Mouse (Mus musculus): ENCODE results near the gene Cc2d2b. TPM values are rescaled to one million over a fixed set of nuclear protein-coding genes. Genes with fewer than 3 reads are reported as not detected.
A peak's percentile ranks its signal among the peaks of the same experiment; 100 is the strongest.

Gene Cc2d2b
- total RNA-seq, 2 experiments from 2014 or later = 0.39 to 1.3 TPM

DNA sequence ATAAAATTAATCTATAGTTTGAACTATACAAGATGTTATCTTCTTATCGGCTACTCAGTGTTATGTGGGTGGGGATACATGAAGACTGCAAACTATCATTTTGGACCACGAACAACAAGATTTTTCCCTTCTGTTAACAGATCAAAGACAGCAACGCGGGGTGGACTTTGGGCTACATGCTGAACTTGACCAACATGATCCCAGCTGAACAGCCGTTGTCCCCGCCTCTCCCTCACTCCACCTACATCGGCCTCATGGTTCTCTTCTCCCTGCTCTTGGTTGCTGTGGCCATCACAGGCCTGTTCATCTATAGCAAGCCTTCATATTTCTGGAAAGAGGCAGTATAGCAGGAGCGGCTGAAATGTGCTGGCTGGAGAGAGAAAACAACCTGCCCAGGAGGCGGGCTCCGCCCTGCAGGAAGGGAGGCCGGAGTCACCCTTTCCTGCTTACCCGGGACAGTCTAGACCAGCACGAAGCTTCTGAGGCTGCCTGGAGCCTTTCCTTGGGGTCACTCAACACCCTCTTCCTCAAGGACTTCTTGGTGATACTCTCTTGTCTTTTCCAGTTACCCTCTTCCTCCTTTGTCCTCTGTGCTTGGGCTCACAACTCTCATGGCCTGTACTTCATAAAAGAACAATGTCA is 9.7 kb upstream of the Cc2d2b start:
- intact Hi-C loops (cut with DNase I) = no loop called here

DNA sequence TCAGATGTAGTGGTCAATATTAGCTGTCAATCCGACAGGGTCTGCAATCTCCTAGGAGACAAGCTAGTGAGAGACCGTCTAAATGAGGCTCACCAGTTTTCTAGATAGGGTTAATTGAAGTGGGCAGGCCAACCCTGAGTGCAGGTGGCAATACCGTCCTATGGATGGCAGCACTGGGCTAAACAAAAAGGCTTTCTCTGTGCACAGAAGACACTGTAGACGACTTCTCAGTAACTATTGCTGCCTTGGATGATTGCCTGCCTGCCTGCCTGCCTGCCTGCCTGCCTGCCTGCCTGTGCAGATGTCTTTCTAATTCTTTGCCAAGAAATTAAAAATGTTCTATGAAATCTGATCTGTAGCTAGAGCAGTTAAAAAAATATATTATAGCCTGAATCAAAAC is 1.9 kb upstream of the Cc2d2b start:
- no peak for DNase-seq (ENCODE audit: low spot score in 2 of 2)
- intact Hi-C loops (cut with DNase I) = no loop called here

More for the DNA sequence above, 9.7 kb upstream of the Cc2d2b start:
- no peak for DNase-seq (ENCODE audit: low spot score in 2 of 2)

DNA sequence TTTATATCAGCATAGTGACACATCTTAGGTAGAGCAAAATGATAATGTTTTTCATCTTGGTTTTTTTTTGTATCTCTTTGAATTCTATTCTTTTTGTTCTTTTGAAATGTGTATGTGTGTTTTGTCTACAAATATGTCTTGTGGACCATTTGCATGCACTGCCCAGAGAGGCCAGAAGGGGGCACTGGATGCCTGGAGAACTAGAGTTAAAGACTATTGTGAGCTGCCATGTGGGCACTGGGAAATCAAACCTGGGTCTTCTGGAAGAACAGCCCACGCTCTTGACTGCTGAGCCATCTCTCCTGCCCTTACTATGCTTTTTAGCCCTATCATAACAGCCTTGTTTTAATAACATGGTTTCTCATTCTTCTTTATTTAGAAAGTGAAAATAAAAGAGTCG is 5.8 kb downstream of the Cc2d2b start:
- intact Hi-C loops (cut with DNase I) = loop anchor here (10.0 kb wide), 1 partner anchor 260 kb away; no protein-coding TSS in a partner anchor
- DNase-seq (ENCODE audit: low spot score in 2 of 2) = no peak

DNA sequence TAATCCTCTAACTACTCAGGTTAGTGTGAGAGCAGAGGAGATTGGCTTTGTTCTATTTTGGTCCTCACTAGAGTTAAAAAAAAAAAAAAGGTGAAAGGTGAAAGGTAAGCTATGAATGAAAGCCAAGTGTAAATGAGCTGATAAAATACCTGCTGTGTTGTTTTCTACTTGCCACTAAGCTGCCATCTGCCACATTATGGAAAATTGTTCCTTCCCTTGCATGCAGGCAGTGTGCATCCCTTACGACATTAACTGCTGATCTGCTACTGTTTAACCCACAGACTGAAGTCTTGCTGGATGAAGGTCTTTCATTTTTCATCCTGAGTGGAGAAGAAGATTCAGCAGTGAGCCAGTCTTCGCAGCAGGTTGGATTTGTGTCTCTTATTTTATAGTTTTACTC is 11.5 kb downstream of the Cc2d2b start:
- DNase-seq (ENCODE audit: low spot score in 2 of 2) = no peak
- intact Hi-C loops (cut with DNase I) = no loop called here

DNA sequence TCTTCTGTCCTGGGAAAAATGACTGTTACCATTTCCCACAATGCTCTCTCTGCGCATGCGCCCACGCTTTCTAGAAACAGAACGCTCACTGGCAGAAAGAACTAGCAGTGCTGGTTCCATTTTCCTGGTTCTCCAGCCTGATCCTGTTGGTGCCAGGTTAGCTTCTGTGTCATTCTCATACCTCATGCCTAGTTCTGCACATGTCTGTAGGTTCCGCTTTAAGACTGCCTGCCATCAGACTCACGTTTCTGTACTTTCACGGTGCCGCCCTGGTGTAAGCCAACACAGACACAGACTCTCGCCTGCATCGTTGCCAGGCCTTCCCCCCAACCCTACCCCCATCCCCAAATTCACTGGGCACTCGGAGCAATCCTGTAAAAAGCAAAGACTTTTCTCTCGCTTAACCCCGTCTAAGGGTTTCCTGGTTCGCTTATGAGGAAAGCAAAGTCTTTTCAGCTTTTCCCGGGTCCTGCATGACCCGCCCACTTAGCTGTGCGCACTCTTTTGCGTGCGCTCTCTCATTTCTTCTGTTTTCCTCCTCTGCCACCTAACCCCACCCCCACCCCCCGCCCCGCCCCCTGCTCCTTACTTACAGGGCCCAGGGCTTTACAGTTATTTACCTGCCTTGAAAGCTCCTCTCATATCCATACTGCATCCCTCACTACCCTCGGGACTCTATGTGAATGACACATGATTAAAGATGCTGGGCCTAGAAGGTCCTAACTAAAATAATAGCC is 13.6 kb downstream of the Cc2d2b start:
- peak; percentile 47 to 55 for DNase-seq (ENCODE audit: low spot score in 2 of 2)
- intact Hi-C loops (cut with DNase I) = no loop called here

DNA sequence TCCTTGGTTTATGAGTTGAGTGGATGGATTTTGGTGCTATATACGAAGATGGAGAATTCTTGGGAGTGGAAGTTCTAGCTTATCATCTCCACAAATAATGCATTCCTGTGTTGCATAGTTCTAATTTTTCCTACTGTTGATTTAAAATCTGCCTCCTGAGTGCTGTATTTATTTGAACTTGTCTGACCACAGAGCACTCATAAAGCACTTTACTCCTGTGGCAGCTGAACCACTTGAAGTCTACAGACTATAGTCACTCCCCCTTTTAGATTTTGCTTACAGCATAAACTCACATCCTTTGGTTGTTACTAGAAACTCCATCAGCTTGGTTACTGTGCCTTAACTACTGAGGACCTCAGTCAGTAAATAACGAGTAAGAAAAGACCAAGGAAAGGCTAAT is 18.6 kb downstream of the Cc2d2b start:
- intact Hi-C loops (cut with DNase I) = no loop called here
- DNase-seq (ENCODE audit: low spot score in 2 of 2) = no peak

DNA sequence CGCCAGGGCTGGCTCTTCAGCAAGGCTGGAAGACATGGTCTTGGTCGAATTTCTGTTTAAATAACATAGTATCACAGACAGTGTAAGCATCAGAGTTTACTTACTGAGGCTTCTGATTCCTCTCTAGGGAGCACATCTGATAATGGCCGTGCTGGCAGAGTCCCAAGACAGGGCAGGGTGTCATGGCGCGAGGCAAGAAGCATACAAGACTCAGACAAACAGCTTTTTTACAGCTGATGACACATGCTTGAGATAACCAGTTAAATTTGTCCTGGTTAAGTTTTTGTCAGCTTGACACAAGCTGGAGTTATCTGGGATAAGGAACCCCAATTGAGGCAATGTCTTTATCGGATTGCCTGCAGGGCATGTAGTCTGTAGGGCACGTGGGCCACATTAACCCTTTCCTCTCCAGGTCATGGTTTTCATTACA is 20.8 kb downstream of the Cc2d2b start:
- no peak for DNase-seq (ENCODE audit: low spot score in 2 of 2)
- intact Hi-C loops (cut with DNase I) = no loop called here

DNA sequence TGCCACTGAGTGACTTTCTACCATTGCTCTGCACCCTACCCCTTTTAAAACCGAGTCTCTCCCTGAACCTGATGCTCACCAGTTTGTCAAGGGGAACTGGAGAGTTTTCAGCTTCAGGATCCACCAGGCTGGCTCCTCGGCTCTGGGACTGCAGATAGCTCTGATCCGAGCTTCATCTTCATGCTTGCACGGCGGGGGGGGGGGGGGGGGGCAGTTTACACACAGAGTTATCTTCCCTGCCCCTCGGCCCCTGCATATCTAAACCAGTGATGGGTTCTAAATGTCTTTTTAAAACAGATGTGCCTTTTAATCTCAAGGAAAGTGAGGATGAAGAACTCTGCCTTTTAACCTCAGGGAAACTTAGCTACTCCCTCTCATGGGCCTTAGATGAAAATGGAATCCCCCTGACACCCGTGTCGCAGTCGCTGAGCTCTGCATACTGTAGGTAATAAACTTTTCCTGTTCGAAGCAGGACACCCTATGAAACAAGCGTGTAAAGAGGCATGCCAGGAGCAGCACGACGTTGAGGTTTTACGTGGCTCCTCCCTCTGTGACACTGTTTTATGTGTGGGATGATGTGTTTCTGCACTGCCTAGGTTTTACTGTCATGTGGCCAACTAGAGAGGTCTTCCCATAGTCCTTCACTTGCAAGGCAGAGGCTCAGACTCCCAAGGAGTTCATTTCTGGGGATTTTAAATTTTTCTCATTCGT is 39.6 kb downstream of the Cc2d2b start:
- intact Hi-C loops (cut with DNase I) = no loop called here
- no peak for DNase-seq (ENCODE audit: low spot score in 2 of 2)

DNA sequence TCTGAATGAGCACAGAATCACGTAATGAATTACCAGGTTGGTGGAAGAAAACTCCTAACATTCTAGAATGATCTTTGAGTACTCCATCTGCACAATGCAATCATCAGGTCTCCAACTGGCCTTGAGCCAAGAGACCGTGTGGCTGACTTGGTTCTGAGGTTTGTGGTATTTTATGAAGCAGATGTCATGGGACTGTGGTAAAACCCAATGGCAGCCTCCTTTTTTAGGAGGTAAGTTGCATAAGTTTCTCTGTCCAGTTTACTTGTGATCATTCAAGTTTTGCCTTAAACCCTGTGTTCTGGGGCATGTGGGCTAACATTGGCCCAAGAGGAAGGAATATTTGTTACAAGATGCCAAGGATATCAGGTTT is 40.1 kb downstream of the Cc2d2b start:
- no peak for DNase-seq (ENCODE audit: low spot score in 2 of 2)
- intact Hi-C loops (cut with DNase I) = no loop called here

DNA sequence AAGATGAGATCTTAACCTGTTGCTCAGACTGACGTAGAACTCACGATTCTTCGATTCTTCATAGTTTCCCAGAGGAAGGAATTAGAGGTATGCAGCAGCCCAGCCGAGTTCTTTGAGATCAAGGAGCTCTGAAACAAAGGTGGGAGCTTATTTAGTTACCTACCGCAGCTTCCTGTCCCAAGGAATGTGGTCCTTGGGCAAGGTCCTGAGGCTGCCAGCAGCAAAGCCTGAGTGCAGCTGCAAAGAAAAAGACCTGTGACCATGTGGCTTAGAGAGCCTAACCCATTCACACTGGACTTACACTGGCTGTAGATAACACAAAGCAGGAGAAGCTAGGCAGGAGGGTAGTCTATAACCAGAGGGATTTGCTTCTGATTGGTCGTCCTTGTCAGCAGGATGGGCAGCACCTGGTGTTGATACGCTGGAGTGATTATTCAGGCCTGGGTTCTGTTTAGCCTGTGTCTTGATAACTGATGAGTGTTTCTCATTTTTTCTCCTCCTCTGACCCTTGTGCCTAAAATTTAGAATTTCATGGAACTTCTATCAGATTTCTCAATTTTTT is 56.7 kb downstream of the Cc2d2b start:
- DNase-seq (ENCODE audit: low spot score in 2 of 2) = no peak
- intact Hi-C loops (cut with DNase I) = no loop called here

DNA sequence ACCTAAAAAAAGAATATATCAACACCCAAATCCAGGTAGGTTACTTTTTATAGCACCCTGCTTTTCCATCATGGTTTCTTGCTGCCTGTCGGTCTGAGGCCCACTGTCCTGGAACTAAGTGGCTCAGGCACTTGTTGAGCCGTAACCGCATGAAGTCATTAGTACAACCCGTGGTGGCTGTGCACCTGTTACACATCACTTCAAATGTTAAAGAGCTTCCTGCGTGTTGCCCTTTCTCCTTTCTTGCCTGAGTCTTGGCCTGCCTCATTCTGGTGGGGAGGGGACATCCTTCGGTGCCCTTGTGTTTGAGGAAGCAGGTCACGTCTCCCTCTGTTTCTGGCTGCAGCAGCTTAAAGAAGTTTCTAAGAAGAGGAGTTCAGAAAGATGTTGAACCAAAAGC is 61.3 kb downstream of the Cc2d2b start:
- intact Hi-C loops (cut with DNase I) = no loop called here
- no peak for DNase-seq (ENCODE audit: low spot score in 2 of 2)

DNA sequence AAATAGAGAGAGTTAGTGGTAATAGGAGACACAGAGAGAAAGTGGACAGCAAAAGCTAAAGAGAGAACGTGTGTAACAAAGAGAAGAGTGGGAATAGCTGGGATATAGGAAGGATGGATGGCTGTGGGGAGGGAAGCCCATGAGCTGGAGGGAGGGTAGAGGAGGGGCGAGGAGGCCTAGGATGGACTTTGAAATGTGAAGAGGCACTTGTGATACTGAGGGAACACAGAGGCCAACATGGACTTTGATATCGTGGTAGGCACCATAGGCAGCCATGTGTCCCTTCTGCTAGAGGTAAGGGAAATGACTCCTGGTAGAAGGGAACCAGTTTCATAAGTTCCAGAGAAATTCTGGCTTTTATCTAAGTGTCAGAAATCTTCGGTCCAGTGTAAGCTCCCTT is 63.3 kb downstream of the Cc2d2b start:
- intact Hi-C loops (cut with DNase I) = no loop called here
- no peak for DNase-seq (ENCODE audit: low spot score in 2 of 2)

DNA sequence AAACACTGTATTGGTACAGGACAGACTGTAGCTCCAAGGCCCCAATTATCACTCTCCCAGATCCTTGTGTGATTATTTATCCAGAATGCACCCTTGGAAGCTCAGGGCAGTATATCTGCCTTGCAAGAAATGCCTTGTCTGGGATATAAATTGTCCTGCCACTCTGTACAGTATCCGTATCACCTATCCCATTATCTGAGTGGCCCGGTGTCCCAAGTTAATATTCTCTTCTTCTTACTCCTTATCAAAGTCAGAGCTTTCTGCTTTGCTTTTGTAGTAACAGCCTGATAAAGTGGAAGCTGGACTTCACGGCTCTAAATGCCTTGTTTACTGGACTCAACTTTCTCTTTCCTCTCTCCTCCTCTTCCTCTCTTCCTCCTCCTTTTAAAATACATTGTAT is 64.2 kb downstream of the Cc2d2b start:
- intact Hi-C loops (cut with DNase I) = no loop called here
- no peak for DNase-seq (ENCODE audit: low spot score in 2 of 2)

DNA sequence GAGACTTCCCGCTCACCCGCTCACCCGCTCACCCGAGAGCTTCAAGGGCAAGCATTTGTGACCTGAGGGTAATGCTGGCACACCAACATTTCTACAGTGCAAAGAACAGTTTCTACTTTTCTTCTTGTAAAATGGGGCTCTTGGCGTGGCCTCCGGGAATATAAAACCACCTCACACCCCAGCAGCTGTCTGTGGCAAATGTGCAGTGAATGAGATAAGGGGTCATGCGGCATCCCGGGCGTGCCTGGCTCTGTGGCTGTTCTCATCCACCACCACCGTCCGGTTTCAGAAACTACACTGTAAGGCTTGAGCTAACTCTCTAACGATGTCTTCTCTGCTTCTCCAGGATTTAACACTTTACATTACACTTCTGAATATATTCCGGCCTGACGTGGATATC is 64.8 kb downstream of the Cc2d2b start:
- intact Hi-C loops (cut with DNase I) = no loop called here
- no peak for DNase-seq (ENCODE audit: low spot score in 2 of 2)

DNA sequence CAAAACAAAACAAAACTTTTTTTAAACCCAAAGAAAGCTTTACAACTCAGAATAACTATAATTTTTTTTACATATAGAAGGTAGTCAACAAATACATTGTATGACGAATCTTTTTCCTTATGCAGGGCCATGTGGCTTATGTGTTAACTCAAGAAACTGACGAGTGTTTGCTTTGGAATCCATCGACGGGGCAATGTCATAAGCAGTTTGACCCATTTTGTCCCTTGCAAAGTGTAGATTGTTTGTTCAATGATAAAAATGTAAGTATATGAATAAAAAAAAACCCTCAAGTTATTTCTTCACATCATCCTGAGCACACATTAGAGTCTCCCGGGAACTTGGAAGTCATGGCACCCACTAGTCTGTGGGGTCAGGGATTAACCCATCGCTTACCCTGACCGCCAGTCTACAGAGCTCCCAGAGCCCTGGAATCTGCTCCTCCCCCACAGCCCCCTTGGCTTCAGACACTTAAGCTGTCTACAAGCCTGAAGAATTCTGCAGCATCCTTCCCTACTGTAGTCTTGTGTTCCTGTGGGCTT is 67.2 kb downstream of the Cc2d2b start:
- intact Hi-C loops (cut with DNase I) = no loop called here
- DNase-seq (ENCODE audit: low spot score in 2 of 2) = no peak

DNA sequence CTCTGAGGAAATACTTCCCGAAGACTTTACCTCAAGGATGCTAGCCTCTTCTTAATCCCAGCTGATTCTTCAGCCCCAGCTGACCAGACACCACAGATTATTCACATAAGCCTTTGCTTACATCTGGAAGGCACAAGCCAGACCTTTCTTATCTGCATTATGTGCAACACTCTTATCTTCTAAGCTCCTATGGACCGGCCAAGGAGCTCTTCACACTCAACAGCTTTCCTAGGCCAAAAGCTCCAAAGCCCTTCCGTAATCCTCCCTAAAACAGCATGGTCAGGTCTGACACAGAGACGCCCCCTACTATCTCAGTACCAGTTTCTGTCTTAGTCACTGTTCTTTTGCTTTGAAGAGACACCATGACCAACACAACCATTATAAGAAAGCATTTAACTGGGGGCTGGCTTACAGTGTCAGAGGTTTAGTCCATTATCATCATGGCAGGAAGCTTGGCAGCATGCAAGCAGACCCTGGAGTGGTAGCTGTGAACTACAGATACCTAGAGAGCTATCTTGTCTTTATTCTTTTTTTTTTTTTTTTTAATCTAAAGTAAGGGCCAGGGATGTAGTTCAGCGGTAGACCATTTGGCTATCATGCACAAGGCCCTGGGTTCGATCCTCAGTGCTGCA is 69.5 kb downstream of the Cc2d2b start:
- DNase-seq (ENCODE audit: low spot score in 2 of 2) = no peak
- intact Hi-C loops (cut with DNase I) = no loop called here

DNA sequence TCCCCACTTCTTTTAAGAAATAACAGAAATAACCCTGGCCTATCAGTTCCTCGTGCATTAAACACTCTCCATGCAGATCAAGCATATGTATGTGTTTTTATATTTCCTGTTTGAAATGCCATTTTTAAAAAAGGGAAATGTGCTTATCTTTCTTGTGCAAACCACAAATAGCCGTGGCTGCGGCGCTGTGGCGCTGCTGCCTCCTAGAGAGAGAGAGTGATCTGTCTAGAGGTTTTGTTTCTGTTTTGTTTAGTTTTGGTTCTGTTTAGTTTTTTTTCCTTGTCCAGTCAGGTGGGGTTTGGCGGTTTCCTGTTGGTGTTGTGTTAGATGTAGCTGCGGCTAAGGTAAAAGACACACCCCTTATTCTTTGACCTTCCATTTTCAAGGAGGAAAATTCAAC is 70.2 kb downstream of the Cc2d2b start:
- DNase-seq (ENCODE audit: low spot score in 2 of 2) = no peak
- intact Hi-C loops (cut with DNase I) = no loop called here

DNA sequence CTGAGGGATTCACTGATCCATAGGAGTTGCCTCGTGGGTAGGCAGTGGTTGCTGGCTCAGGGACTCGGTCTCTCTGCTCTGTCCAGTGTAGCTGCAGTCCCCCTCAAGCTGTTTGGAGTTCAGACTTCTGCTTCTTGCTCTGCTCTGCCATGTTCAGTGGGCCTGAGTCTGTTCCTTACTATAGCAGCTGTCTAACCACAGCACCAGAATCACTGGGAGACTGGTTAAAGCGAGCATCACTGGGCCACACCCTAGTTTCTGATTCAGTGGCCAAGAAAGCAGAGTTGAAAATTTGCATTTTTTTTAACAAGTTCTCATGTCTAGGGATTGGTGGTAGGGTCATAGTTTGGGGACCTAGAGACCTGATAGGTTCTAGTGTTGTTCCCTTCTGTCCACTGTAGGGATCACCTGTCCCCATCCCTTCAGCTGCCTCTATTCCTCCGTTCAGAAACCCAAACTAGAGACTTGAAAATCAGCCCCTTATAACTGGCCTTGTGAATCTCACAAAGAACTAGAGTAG is 72.8 kb downstream of the Cc2d2b start:
- DNase-seq (ENCODE audit: low spot score in 2 of 2) = no peak

DNA sequence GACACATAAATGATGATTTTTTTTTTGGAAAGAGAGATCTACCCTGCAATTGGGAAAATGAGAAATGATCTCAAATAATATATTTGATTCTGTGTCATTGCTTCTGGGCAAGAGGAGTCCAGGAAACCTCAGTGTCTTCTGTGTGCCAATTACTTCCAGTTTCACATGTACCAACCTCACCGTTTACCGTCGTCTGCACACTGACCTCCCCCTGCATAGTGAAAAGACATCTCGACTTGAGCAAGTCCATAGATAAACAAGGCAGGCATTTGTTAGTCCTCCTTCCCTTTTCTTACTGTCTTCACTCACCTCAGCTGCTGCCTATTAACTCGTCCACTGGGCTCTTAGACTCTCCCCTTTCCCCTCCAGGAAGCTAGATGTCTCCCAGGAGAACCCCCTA is 77.1 kb downstream of the Cc2d2b start:
- intact Hi-C loops (cut with DNase I) = no loop called here
- DNase-seq (ENCODE audit: low spot score in 2 of 2) = no peak

More for the DNA sequence above, 72.8 kb downstream of the Cc2d2b start:
- intact Hi-C loops (cut with DNase I) = no loop called here

DNA sequence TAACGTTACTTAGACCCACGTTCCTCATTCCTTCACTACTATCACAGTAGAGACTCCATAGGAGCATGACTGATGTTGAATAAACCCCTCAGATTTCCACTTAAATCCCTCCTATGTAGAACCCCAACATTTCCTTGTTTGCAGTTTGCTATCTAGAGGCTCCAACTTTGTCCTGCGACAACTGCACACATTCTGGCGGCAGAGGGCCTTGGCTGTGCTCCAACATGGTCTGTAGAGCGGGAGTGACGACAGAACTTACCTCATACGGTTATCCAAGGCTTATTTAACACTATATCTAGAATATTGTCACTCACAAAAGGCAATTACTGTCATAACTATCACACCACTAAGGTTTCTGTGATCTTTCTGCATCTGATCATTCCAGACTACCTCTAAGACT is 78.2 kb downstream of the Cc2d2b start:
- intact Hi-C loops (cut with DNase I) = no loop called here
- DNase-seq (ENCODE audit: low spot score in 2 of 2) = no peak

All from left cerebral cortex, postnatal 36 days (tissue).